Mouse (Mus musculus) hindbrain, embryonic 10.5 days (tissue): Measurements from ENCODE around the gene Gstt2. TPM values are rescaled to one million over a fixed set of nuclear protein-coding genes. Genes with fewer than 3 reads are reported as not detected.

ENCODE experiments used
- DNase-seq: peaks from one replicate; pipeline ENCODE4 v3.0.0-alpha.2; 2017; ENCODE audit warnings: low spot score
- H3K27ac ChIP-seq: fragments of 300-500 bp; sonication (generic); 2 replicates; pipeline ENCODE4 v1.5.1; 2016; ENCODE audit warnings: mild to moderate bottlenecking, moderate library complexity
- H3K27me3 ChIP-seq: fragments of 300-500 bp; sonication (generic); 2 replicates; pipeline ENCODE4 v1.6.1; 2016; ENCODE audit warnings: mild to moderate bottlenecking; ENCODE audit not compliant: poor library complexity, insufficient read depth, severe bottlenecking
- H3K36me3 ChIP-seq: fragments of 300-500 bp; sonication (generic); 2 replicates; pipeline ENCODE4 v1.6.1; 2016; ENCODE audit warnings: mild to moderate bottlenecking, moderate library complexity
- H3K4me1 ChIP-seq: fragments of 300-500 bp; sonication (generic); replicated peaks from 2 replicates; pipeline ENCODE4 v1.6.1; 2016; ENCODE audit warnings: mild to moderate bottlenecking
- H3K4me3 ChIP-seq: fragments of 300-500 bp; sonication (generic); 2 replicates; pipeline ENCODE4 v1.5.1; 2016; ENCODE audit warnings: mild to moderate bottlenecking, moderate library complexity
- H3K9me3 ChIP-seq: fragments of 300-500 bp; sonication (generic); 2 replicates; pipeline ENCODE4 v1.6.1; 2016; ENCODE audit warnings: mild to moderate bottlenecking, moderate library complexity
- WGBS: fragments of 180-500 bp; shearing (Covaris S2); methylation state at CpG from one replicate; pipeline ENCODE4 v1.1.7; 2016; 5-methylcytosine and 5-hydroxymethylcytosine counted together
- polyA plus RNA-seq: library from polyadenylated mRNA; unstranded; fragments of >200 nt; fragmentation: Nextera tagmentation; extraction: Ambion mirVana; gene quantifications from 2 replicates; pipeline ENCODE4 v1.2.1, GENCODE M21; 2016

Gstt2 gene
- polyA plus RNA-seq, 1 experiment from 2014 or later: 7.9 TPM

GRCm38 (mm10) chr10:75832272-75832895 is 4.8 kb downstream of the Gstt2 start:
- peak; percentile 30 for DNase-seq
- peaks cover 36% of the 10 kb centered on the region for H3K27me3 ChIP-seq
- 63% methylated on average over 13 of the region's 13 CpGs for WGBS
- H3K4me1 ChIP-seq: peaks cover 41% of the 10 kb centered on the region
- no peak overlapping the region for H3K27ac ChIP-seq
- H3K4me3 ChIP-seq: no peak overlapping the region
- H3K9me3 ChIP-seq: no peaks in the 10 kb centered on the region
- H3K36me3 ChIP-seq: no peaks in the 10 kb centered on the region

GRCm38 (mm10) chr10:75830275-75830670 is 7.0 kb downstream of the Gstt2 start:
- H3K27ac ChIP-seq: no peak overlapping the region
- H3K4me3 ChIP-seq: no peak overlapping the region
- H3K4me1 ChIP-seq: peaks cover 22% of the 10 kb centered on the region
- 88% methylated on average over 2 of the region's 2 CpGs for WGBS
- no peaks in the 10 kb centered on the region for H3K36me3 ChIP-seq
- peaks cover 29% of the 10 kb centered on the region for H3K27me3 ChIP-seq
- H3K9me3 ChIP-seq: no peaks in the 10 kb centered on the region
- no peak for DNase-seq

GRCm38 (mm10) chr10:75829529-75830274 is 7.5 kb downstream of the Gstt2 start:
- DNase-seq: no peak
- H3K27me3 ChIP-seq: peaks cover 24% of the 10 kb centered on the region
- no peak overlapping the region for H3K27ac ChIP-seq
- H3K4me3 ChIP-seq: no peak overlapping the region
- 88% methylated on average over 2 of the region's 2 CpGs for WGBS
- no peaks in the 10 kb centered on the region for H3K9me3 ChIP-seq
- H3K36me3 ChIP-seq: no peaks in the 10 kb centered on the region
- peaks cover 16% of the 10 kb centered on the region for H3K4me1 ChIP-seq

GRCm38 (mm10) chr10:75828500-75828931 is 8.7 kb downstream of the Gstt2 start:
- H3K27me3 ChIP-seq: peaks cover 12% of the 10 kb centered on the region
- no peaks in the 10 kb centered on the region for H3K36me3 ChIP-seq
- peaks cover 4% of the 10 kb centered on the region for H3K4me1 ChIP-seq
- no peak for DNase-seq
- H3K9me3 ChIP-seq: peaks cover under 1% of the 10 kb centered on the region; the same call in 1 of the 2 replicates
- no peak overlapping the region for H3K27ac ChIP-seq
- H3K4me3 ChIP-seq: no peak overlapping the region

GRCm38 (mm10) chr10:75827668-75828360 is 9.4 kb downstream of the Gstt2 start:
- peaks cover 5% of the 10 kb centered on the region; the same call in 1 of the 2 replicates for H3K27me3 ChIP-seq
- H3K4me3 ChIP-seq: no peak overlapping the region
- peaks cover 3% of the 10 kb centered on the region; the same call in 1 of the 2 replicates for H3K9me3 ChIP-seq
- no peaks in the 10 kb centered on the region for H3K4me1 ChIP-seq
- 96% methylated on average over 4 of the region's 4 CpGs for WGBS
- no peak overlapping the region for H3K27ac ChIP-seq
- DNase-seq: no peak
- no peaks in the 10 kb centered on the region for H3K36me3 ChIP-seq

- H3K27ac ChIP-seq: no peak overlapping the region
- H3K9me3 ChIP-seq: peaks cover 3% of the 10 kb centered on the region; the same call in 1 of the 2 replicates
- no peaks in the 10 kb centered on the region for H3K27me3 ChIP-seq
- DNase-seq: no peak
- 86% methylated on average over 4 of the region's 4 CpGs for WGBS
- H3K4me1 ChIP-seq: no peaks in the 10 kb centered on the region
- H3K36me3 ChIP-seq: no peaks in the 10 kb centered on the region
- H3K4me3 ChIP-seq: no peak overlapping the region
Observed at GRCm38 (mm10) chr10:75824530-75824929, 12.7 kb downstream of the Gstt2 start.

GRCm38 (mm10) chr10:75823782-75824181 is 13.4 kb downstream of the Gstt2 start:
- no peak overlapping the region for H3K4me3 ChIP-seq
- no peak for DNase-seq
- 86% methylated on average over 1 of the region's 1 CpGs for WGBS
- no peak overlapping the region for H3K27ac ChIP-seq
- no peaks in the 10 kb centered on the region for H3K4me1 ChIP-seq
- no peaks in the 10 kb centered on the region for H3K36me3 ChIP-seq
- H3K27me3 ChIP-seq: no peaks in the 10 kb centered on the region
- peaks cover 3% of the 10 kb centered on the region; the same call in 1 of the 2 replicates for H3K9me3 ChIP-seq

GRCm38 (mm10) chr10:75822443-75822842 is 14.8 kb downstream of the Gstt2 start, which contains the start of gene Gstt4:
Gstt4 (minus strand) TSS chr10:75822543.
- Histone ChIP-seq H3K27ac (no peak within 1 kb of the TSS), H3K4me3 (no peak within 1 kb of the TSS), H3K36me3 (no peaks in the 10 kb centered on the region), H3K9me3 (peaks cover 3% of the 10 kb centered on the region; the same call in 1 of the 2 replicates), H3K4me1 (no peaks in the 10 kb centered on the region), H3K27me3 (no peaks in the 10 kb centered on the region)
- WGBS: 96% methylated on average over 2 of the region's 2 CpGs
- DNase-seq: no peak

- Histone ChIP-seq H3K4me1 (no peaks in the 10 kb centered on the region), H3K9me3 (peaks cover 3% of the 10 kb centered on the region; the same call in 1 of the 2 replicates), H3K27me3 (no peaks in the 10 kb centered on the region), H3K27ac (no peak overlapping the region), H3K4me3 (no peak overlapping the region), H3K36me3 (no peaks in the 10 kb centered on the region)
- 89% methylated on average over 5 of the region's 5 CpGs for WGBS
- DNase-seq: no peak
Observed at GRCm38 (mm10) chr10:75819882-75820281, 17.3 kb downstream of the Gstt2 start.

GRCm38 (mm10) chr10:75818641-75819040 is 18.6 kb downstream of the Gstt2 start:
- H3K27me3 ChIP-seq: no peaks in the 10 kb centered on the region
- no peak overlapping the region for H3K27ac ChIP-seq
- no peak overlapping the region for H3K4me3 ChIP-seq
- DNase-seq: no peak
- peaks cover 3% of the 10 kb centered on the region; the same call in 1 of the 2 replicates for H3K9me3 ChIP-seq
- H3K36me3 ChIP-seq: no peaks in the 10 kb centered on the region
- WGBS: 56% methylated on average over 10 of the region's 10 CpGs
- H3K4me1 ChIP-seq: no peaks in the 10 kb centered on the region

GRCm38 (mm10) chr10:75804217-75804616 is 33.0 kb downstream of the Gstt2 start:
- 75% methylated on average over 2 of the region's 2 CpGs for WGBS
- Histone ChIP-seq H3K36me3 (no peaks in the 10 kb centered on the region), H3K4me3 (no peak overlapping the region), H3K27ac (no peak overlapping the region), H3K4me1 (no peaks in the 10 kb centered on the region), H3K27me3 (no peaks in the 10 kb centered on the region), H3K9me3 (no peaks in the 10 kb centered on the region)
- DNase-seq: no peak

- Histone ChIP-seq H3K36me3 (no peaks in the 10 kb centered on the region), H3K4me1 (peaks cover 31% of the 10 kb centered on the region), H3K4me3 (peak within 1 kb of the TSS; percentile 52), H3K27ac (peak within 1 kb of the TSS; percentile 64; the same call in 1 of the 2 replicates), H3K27me3 (peaks cover 24% of the 10 kb centered on the region), H3K9me3 (no peaks in the 10 kb centered on the region)
- DNase-seq: peak; percentile 44
- WGBS: 5% methylated on average over 18 of the region's 18 CpGs
Observed at GRCm38 (mm10) chr10:75798176-75798696, 39.0 kb downstream of the Gstt2 start, which contains the start of gene Gstt1. Gstt1 (minus strand) TSS chr10:75798584.
